Mouse (Mus musculus): ENCODE results near the gene Dok5. TPM values are rescaled to one million over a fixed set of nuclear protein-coding genes. Genes with fewer than 3 reads are reported as not detected.

The Dok5 gene
- polyA plus RNA-seq, 1 experiment from 2014 or later: 2.0 TPM

- no peaks in the 10 kb centered on the region for H3K9me3 ChIP-seq
- no peak overlapping the region for H3K9ac ChIP-seq
- H3K4me2 ChIP-seq: no peak overlapping the region
- no peak for ATAC-seq (ENCODE audit: borderline replicate concordance, extremely low read depth, low FRiP score, low TSS enrichment)
- H3K27ac ChIP-seq: no peak overlapping the region
- 60% methylated on average over 13 of the region's 13 CpGs for WGBS
- peaks cover 8% of the 10 kb centered on the region; the same call in 1 of the 2 replicates for H3K4me1 ChIP-seq
- H3K27me3 ChIP-seq: no peaks in the 10 kb centered on the region
- H3K4me3 ChIP-seq: no peak overlapping the region
- H3K36me3 ChIP-seq: no peaks in the 10 kb centered on the region
These were observed 109.9 kb downstream of the Dok5 start for GRCm38 (mm10) chr2:170841441-170841965.

- H3K4me2 ChIP-seq: no peak overlapping the region
- no peaks in the 10 kb centered on the region for H3K36me3 ChIP-seq
- H3K4me3 ChIP-seq: no peak overlapping the region
- H3K9ac ChIP-seq: no peak overlapping the region
- H3K27me3 ChIP-seq: no peaks in the 10 kb centered on the region
- 83% methylated on average over 10 of the region's 10 CpGs for WGBS
- H3K4me1 ChIP-seq: no peaks in the 10 kb centered on the region
- H3K9me3 ChIP-seq: no peaks in the 10 kb centered on the region
- no peak overlapping the region for H3K27ac ChIP-seq
- no peak for ATAC-seq (ENCODE audit: borderline replicate concordance, extremely low read depth, low FRiP score, low TSS enrichment)
These were observed 113.9 kb downstream of the Dok5 start for GRCm38 (mm10) chr2:170845511-170845910.

- H3K4me1 ChIP-seq: 0 out of 2 replicates have a peak, but pooled peaks cover under 1% of the 10 kb centered on the region
- 96% methylated on average over 4 of the region's 4 CpGs for WGBS
- H3K9ac ChIP-seq: no peak overlapping the region
- no peaks in the 10 kb centered on the region for H3K27me3 ChIP-seq
- no peak for ATAC-seq (ENCODE audit: borderline replicate concordance, extremely low read depth, low FRiP score, low TSS enrichment)
- H3K27ac ChIP-seq: no peak overlapping the region
- no peaks in the 10 kb centered on the region for H3K36me3 ChIP-seq
- no peak overlapping the region for H3K4me3 ChIP-seq
- H3K4me2 ChIP-seq: no peak overlapping the region
- no peaks in the 10 kb centered on the region for H3K9me3 ChIP-seq
These were observed 118.5 kb downstream of the Dok5 start for GRCm38 (mm10) chr2:170850058-170850457.

DNA sequence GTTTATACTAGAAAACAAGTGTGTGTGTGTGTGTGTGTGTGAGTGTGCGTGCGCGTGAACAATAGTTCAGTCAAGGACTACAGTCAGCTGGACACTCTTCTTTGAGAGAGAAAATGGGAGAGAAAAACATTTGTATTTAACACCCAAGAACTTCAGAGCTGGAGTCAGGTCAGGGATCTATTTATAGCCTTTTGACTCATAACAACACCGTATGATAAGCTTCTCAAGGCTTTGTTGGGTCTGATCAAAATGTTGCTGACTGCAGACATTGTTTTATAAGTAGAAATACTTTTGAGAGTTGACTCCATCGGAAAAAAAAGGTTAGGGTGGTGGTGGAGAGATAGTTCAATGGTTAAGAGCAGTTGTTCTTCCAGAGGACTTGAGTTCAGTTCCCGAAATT, 120.7 kb downstream of the Dok5 start:
- H3K4me1 ChIP-seq: peaks cover 8% of the 10 kb centered on the region
- 77% methylated on average over 6 of the region's 6 CpGs for WGBS

GRCm38 (mm10) chr2:170855210-170855609, 123.6 kb downstream of the Dok5 start:
- no peak overlapping the region for H3K4me3 ChIP-seq
- ATAC-seq (ENCODE audit: borderline replicate concordance, extremely low read depth, low FRiP score, low TSS enrichment): no peak
- no peaks in the 10 kb centered on the region for H3K27me3 ChIP-seq
- no peak overlapping the region for H3K9ac ChIP-seq
- H3K4me2 ChIP-seq: no peak overlapping the region
- H3K36me3 ChIP-seq: no peaks in the 10 kb centered on the region
- no peaks in the 10 kb centered on the region for H3K9me3 ChIP-seq
- no peak overlapping the region for H3K27ac ChIP-seq
- peaks cover 8% of the 10 kb centered on the region for H3K4me1 ChIP-seq
- WGBS: 59% methylated on average over 3 of the region's 3 CpGs

More for the DNA sequence above, 120.7 kb downstream of the Dok5 start:
- H3K9me3 ChIP-seq: no peaks in the 10 kb centered on the region
- H3K4me3 ChIP-seq: no peak overlapping the region
- no peaks in the 10 kb centered on the region for H3K36me3 ChIP-seq
- no peak overlapping the region for H3K4me2 ChIP-seq
- no peaks in the 10 kb centered on the region for H3K27me3 ChIP-seq
- H3K27ac ChIP-seq: no peak overlapping the region
- no peak for ATAC-seq (ENCODE audit: borderline replicate concordance, extremely low read depth, low FRiP score, low TSS enrichment)
- no peak overlapping the region for H3K9ac ChIP-seq

DNA sequence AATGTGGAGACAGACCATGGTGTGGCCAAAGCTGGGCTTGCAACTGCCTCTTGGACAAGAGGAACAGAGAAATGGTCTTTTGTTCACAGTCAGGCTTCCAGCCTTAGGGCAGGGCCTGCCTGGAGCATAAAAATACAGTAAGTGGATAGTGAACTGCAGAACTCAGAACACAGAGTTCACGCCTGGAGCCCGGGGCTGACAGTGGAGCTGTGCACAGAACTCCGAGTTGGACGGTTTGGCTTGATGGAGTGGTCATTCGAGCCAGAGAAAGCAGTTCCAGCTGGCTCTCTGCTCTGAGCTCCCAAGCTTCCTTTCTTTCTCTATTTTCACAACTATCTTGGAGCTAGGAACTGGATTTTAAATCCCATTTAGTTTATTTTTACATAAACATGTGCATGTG, 124.5 kb downstream of the Dok5 start:
- peak; percentile 65; the same call in 1 of the 2 replicates for ATAC-seq (ENCODE audit: borderline replicate concordance, extremely low read depth, low FRiP score, low TSS enrichment)
- H3K4me3 ChIP-seq: no peak overlapping the region
- H3K9ac ChIP-seq: no peak overlapping the region
- no peak overlapping the region for H3K4me2 ChIP-seq
- H3K27ac ChIP-seq: peak overlapping the region; percentile 42
- peaks cover 8% of the 10 kb centered on the region for H3K4me1 ChIP-seq
- 28% methylated on average over 5 of the region's 5 CpGs for WGBS
- H3K36me3 ChIP-seq: no peaks in the 10 kb centered on the region
- H3K9me3 ChIP-seq: no peaks in the 10 kb centered on the region
- H3K27me3 ChIP-seq: no peaks in the 10 kb centered on the region

- Histone ChIP-seq H3K9ac (no peak overlapping the region), H3K9me3 (no peaks in the 10 kb centered on the region), H3K4me1 (peaks cover 8% of the 10 kb centered on the region), H3K27ac (no peak overlapping the region), H3K27me3 (no peaks in the 10 kb centered on the region), H3K4me3 (no peak overlapping the region), H3K4me2 (no peak overlapping the region), H3K36me3 (no peaks in the 10 kb centered on the region)
- no peak for ATAC-seq (ENCODE audit: borderline replicate concordance, extremely low read depth, low FRiP score, low TSS enrichment)
- 38% methylated on average over 7 of the region's 7 CpGs for WGBS
These were observed 125.9 kb downstream of the Dok5 start for GRCm38 (mm10) chr2:170857507-170857906.

DNA sequence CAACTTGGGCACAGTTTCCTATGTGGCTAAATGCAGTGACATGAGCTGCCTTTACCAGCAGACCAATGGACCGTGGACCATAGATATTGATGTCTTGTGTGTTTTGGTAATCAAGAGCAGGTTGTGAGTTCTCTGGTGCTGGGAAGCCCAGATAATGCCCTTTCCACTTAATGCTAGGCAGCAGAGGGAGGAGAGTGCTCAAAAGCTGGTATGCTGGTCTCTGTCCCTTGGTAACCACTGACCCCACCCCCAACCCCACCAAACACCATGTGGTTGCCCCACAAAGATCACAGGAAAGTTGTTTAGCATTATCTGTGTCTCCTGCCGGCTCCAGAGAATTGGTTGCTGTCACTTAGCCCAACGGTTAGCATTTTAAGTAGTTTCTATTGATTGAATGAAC, 127.0 kb downstream of the Dok5 start:
- no peaks in the 10 kb centered on the region for H3K36me3 ChIP-seq
- no peaks in the 10 kb centered on the region for H3K9me3 ChIP-seq
- no peak overlapping the region for H3K27ac ChIP-seq
- no peak overlapping the region for H3K4me3 ChIP-seq
- no peak overlapping the region for H3K4me2 ChIP-seq
- no peak for ATAC-seq (ENCODE audit: borderline replicate concordance, extremely low read depth, low FRiP score, low TSS enrichment)
- peaks cover 8% of the 10 kb centered on the region for H3K4me1 ChIP-seq
- 40% methylated on average over 3 of the region's 3 CpGs for WGBS
- no peaks in the 10 kb centered on the region for H3K27me3 ChIP-seq
- H3K9ac ChIP-seq: no peak overlapping the region

GRCm38 (mm10) chr2:170860576-170860975, 129.0 kb downstream of the Dok5 start:
- WGBS: 56% methylated on average over 4 of the region's 4 CpGs
- H3K9ac ChIP-seq: no peak overlapping the region
- H3K9me3 ChIP-seq: no peaks in the 10 kb centered on the region
- ATAC-seq (ENCODE audit: borderline replicate concordance, extremely low read depth, low FRiP score, low TSS enrichment): no peak
- H3K27ac ChIP-seq: no peak overlapping the region
- H3K27me3 ChIP-seq: no peaks in the 10 kb centered on the region
- peaks cover 5% of the 10 kb centered on the region for H3K4me1 ChIP-seq
- H3K36me3 ChIP-seq: no peaks in the 10 kb centered on the region
- no peak overlapping the region for H3K4me2 ChIP-seq
- no peak overlapping the region for H3K4me3 ChIP-seq

GRCm38 (mm10) chr2:170862799-170863198, 131.2 kb downstream of the Dok5 start:
- H3K4me3 ChIP-seq: no peak overlapping the region
- ATAC-seq (ENCODE audit: borderline replicate concordance, extremely low read depth, low FRiP score, low TSS enrichment): no peak
- H3K4me1 ChIP-seq: no peaks in the 10 kb centered on the region
- WGBS: 63% methylated on average over 9 of the region's 9 CpGs
- no peak overlapping the region for H3K27ac ChIP-seq
- H3K27me3 ChIP-seq: no peaks in the 10 kb centered on the region
- no peak overlapping the region for H3K4me2 ChIP-seq
- no peaks in the 10 kb centered on the region for H3K36me3 ChIP-seq
- H3K9ac ChIP-seq: no peak overlapping the region
- no peaks in the 10 kb centered on the region for H3K9me3 ChIP-seq

GRCm38 (mm10) chr2:170863201-170863600, 131.6 kb downstream of the Dok5 start:
- H3K9ac ChIP-seq: no peak overlapping the region
- ATAC-seq (ENCODE audit: borderline replicate concordance, extremely low read depth, low FRiP score, low TSS enrichment): no peak
- 84% methylated on average over 10 of the region's 10 CpGs for WGBS
- no peaks in the 10 kb centered on the region for H3K4me1 ChIP-seq
- no peaks in the 10 kb centered on the region for H3K9me3 ChIP-seq
- H3K4me3 ChIP-seq: no peak overlapping the region
- H3K27me3 ChIP-seq: no peaks in the 10 kb centered on the region
- no peaks in the 10 kb centered on the region for H3K36me3 ChIP-seq
- H3K4me2 ChIP-seq: no peak overlapping the region
- no peak overlapping the region for H3K27ac ChIP-seq

- H3K27me3 ChIP-seq: no peaks in the 10 kb centered on the region
- no peak overlapping the region for H3K4me2 ChIP-seq
- no peaks in the 10 kb centered on the region for H3K4me1 ChIP-seq
- ATAC-seq (ENCODE audit: borderline replicate concordance, extremely low read depth, low FRiP score, low TSS enrichment): no peak
- H3K27ac ChIP-seq: no peak overlapping the region
- WGBS: 82% methylated on average over 5 of the region's 5 CpGs
- H3K9me3 ChIP-seq: no peaks in the 10 kb centered on the region
- H3K36me3 ChIP-seq: no peaks in the 10 kb centered on the region
- no peak overlapping the region for H3K9ac ChIP-seq
- no peak overlapping the region for H3K4me3 ChIP-seq
These were observed 132.4 kb downstream of the Dok5 start for GRCm38 (mm10) chr2:170864043-170864442.

GRCm38 (mm10) chr2:170864820-170865219, 133.2 kb downstream of the Dok5 start:
- no peak overlapping the region for H3K9ac ChIP-seq
- H3K4me1 ChIP-seq: no peaks in the 10 kb centered on the region
- H3K4me3 ChIP-seq: no peak overlapping the region
- no peaks in the 10 kb centered on the region for H3K36me3 ChIP-seq
- H3K27ac ChIP-seq: no peak overlapping the region
- no peak overlapping the region for H3K4me2 ChIP-seq
- no peak for ATAC-seq (ENCODE audit: borderline replicate concordance, extremely low read depth, low FRiP score, low TSS enrichment)
- WGBS: 74% methylated on average over 6 of the region's 6 CpGs
- no peaks in the 10 kb centered on the region for H3K27me3 ChIP-seq
- no peaks in the 10 kb centered on the region for H3K9me3 ChIP-seq

Data from lung, embryonic 15.5 days (tissue).